Mouse (Mus musculus): Measurements from ENCODE around the gene Morn1.

The Morn1 gene

DNA sequence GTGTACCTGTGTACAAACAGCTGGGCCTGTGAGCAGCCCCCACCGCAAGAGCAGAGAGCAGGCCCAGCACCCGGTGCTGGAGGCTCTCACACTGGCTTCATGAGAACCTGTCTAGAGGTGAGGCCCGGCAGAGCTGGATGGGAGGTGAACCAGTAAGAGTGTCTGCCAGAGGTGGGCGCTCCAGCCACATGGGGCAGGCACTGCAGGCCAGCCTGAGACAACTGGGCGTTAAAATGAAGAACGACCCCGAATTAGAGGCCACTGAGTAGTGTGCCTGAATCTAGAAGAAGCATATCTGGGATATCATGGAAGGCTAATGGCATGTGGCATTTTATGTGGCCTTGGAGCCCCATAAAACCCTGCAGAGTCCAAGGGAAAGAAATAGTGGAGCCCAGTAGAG is 33.7 kb downstream of the Morn1 start:
- no peak for DNase-seq (ENCODE audit: low spot score)

DNA sequence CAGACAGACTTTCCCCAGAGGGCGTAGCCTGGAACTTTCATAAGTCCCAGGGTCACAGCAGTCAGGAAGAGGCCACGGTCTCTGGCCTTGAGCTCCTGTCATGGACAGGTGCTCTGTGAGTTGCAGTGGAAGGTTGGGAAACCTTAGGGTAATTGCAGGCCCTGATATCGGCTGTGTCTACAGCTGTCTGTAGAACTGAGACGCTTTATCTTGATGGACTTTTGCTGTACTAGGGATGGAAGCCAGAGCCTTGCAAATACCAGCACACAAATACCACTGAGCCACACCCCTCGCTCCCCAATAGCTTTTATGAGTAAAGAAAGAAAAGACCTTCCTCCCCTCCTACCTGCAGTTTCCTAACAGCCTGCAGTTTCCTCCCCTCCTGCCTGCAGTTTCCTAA is 34.2 kb downstream of the Morn1 start:
- no peak for DNase-seq (ENCODE audit: low spot score)

DNA sequence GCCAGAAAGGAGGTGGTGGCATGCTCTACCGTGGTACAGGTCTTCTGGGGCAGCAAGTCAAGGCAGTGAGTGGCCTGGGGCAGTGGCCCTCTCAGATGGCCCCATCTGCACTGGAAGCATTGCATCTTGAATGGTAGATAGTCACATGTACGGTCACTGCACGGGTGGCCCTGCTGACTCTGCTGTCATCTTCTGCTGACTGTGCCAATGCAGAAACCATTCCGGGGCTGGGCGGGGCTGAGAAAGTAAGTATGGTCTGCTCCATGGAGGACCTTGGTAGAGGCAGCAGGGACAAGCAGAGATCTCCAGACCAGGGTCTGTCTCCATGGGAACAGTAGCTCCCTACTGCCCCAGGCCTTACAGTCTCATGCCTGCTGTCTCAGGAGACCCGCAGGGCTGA is 34.8 kb downstream of the Morn1 start:
- DNase-seq (ENCODE audit: low spot score): no peak

DNA sequence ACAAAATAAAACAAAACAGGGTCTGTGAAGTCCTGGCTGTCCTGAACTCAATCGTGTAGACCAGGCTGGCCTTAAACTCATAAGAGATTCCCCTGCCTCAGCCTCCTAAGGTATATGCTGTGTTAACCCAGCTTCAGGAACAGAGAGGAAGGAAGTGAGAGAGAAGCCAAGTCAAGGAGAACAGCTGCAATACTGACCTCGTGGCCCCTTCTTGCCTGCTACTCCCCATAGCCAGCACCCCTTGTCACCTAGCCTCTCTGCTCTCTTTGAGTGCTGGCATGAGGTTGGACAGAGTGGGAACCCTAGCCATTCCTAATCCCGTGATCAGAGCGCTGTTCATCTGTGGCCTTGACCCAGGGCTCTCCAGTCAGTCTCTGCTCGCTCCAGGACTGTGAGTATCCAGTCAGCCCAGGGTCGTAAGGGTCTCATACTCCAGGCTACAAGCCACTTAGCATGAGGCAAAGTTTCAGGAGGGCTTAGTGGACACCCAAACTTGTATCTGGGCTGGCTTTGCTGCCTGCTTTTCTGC is 35.6 kb downstream of the Morn1 start:
- DNase-seq (ENCODE audit: low spot score): no peak

DNA sequence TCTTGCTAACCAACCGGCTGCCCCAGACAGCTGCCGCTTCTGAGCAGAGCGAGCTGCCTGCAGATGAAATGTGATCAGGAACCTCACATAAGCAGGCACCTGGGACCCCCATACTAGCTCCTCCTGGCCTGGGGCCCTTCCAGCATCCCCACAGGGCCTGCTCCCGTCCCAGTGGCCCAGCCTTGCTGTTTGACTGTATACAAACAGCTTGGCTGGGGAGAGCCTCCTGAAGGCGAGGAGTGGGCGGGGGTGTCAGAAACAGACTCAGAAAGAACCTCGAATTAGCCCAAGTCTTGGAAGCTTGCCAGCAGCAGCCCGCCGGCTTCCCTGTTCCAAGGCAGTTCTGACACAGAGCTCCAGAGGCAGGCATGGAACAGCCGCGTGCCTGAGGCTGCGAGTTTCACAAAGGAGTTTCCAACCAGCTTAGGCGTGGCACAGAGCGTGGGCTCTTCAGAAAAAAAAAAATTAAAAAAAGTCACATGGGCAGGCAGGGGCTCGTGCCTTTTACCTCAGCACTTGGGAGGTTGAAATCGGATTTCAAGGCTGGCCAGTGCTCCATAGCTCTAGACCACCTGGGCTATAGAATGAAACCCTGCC is 36.2 kb downstream of the Morn1 start:
- peak; percentile 62 for DNase-seq (ENCODE audit: low spot score)

DNA sequence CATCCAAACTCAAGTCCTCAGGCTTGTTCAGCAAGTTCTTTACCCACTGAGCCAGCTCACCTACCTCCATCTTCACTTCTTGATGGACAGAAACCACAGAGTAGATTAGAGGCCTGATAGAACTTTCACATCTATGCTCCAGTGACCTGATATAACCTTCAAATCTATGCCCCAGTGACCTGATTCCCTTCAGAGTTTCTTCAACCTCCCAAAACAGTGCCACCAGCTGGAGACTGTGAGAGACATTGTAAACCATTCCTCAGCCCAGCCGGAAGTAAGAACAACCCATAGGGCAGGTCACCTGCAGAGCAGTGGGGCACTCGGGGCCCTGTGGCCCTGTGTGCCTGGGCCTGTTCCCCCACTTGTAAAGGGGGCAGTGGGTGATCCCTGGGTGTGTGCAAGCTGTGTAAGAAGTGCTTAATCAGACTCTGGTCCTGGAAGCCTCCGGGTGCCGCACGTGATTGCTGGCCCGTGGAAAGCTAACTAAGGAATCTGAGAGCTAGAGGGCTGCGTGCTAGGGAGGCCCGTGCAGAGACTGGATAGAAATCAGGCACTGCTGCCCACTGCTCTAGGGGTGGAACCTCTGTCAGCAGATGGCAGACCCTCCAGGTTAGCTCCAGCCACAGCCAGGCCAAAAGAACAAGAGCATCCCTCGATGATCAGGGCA is 37.6 kb downstream of the Morn1 start:
- no peak for DNase-seq (ENCODE audit: low spot score)

DNA sequence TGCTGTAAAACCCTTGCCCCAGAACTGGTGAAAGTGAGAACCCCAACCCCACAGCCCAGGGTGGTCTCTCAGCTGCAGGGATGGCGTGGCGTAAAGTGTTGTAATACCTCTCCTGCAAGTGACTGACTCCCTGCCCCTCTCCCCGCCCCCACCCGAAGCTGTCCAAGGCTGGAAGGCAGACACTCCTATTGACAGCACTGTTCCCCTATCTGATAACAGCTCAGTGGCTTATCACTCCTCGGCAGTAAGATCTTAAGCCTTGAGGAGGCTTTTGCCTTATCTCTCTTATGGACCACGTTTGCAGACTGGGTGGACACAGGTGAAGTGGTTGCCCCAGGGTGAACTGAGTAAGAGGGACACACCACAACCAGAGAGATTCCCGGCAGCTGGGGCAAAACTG is 38.9 kb downstream of the Morn1 start:
- no peak for DNase-seq (ENCODE audit: low spot score)

DNA sequence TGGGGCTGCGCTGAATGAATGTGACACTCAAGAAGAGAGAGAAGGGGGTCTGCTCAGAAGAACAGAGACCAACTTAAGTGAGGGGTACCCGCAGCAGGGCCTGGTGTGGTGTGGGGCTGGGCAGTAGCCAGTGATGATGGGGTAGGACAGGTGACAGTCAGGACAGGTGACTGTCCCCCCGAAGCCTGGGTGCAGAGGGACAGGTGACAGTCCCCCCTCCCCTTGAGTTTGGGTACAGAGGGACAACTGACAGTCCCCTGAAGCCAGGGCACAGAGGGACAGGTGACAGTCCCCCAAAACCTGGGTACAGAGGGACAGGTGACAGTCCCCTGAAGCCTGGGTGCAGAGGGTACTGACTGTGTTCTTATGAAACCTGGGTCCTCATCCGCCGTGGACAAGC is 39.8 kb downstream of the Morn1 start:
- DNase-seq (ENCODE audit: low spot score): no peak

DNA sequence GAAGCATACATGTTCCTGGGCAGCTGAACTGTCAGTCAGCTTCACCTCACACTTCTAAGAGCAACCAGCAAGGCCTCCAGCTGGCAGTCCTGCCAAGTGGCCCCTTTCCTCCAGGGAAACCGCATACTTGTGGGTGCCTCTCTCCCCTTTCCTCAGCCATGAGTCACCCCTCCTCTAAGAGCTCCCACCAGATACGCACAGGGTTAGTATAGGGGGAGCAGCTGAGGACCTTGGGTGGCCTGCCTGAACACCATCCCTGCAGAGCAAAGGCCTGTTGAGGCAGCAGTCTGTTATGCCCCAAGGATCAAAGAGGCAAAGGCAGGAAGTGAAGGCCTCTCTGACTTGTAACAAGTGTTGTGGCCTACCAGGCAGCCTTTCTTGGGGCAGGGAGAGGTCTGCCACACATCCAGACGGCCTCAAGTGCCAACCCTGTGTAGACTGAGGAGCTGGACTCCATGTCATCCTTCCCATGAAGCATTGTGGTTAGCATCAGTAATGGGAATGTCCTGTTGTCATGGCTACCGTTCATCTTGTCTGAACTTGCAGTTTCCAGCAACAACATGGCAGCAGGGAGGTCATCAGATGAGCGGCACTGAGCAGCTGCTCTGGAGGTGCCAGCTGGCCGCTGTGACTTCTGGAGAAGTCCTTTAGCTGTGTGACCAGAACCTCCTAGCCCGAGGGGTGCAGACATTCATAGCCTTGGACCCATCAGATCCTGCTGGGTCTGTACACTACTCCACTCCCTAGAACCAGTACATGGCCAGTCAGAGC is 40.4 kb downstream of the Morn1 start:
- DNase-seq (ENCODE audit: low spot score): no peak

DNA sequence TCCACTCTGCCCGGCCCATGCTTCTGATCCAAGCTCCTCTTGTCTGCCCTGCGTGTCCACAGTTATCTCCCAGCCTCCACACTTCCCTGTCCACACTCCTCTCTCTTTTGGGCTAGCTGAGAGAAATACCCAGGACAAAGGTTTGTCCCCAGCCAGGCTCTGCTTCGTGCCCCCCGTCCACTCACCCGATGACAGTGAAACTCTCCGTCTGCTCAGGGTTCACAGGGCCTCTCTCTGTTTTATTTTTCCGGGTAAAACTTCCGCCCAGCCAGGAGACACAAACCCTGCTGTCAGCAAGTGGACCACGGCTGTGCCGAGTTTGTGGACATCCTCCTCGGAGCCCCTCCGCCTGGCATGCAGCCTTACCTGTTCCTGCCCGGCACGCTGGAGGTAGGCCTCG is 42.0 kb downstream of the Morn1 start:
- no peak for DNase-seq (ENCODE audit: low spot score)

DNA sequence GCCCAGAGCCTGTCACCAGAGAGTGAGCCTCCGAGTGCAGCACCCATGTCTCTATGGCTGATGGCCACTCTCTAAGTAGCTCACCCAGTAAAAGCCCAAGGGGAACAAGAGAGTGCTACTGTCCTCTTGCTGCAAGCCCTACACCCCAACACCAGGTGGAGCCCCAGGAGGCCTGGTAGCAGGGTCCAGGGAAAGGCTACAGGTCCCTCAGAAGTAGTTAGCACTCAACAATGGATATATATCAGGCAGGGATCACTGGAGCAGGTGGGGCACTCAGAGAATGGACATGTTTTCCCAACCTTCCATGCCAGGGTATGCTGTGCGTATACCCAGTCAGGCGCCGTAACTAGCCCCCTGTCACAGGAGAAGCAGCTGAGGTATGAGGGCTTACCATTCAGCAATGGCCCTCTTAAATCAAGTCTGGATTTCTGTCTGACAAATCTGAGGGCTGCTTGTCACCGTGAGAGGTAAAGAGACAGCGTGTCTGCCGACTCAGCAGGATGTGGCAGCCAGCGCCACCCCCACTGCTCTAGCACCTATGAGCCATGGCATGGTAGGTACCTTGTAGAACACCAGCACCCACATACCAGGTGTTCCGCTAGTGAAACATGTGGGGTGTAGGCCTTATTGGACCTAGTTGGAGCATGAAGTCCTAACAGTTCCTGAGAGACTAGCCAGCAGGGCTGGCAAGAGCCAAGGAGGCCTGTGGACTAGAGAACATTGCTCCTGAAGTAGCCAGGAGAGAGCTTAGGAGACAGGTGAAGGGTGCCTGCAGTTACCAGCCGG is 42.9 kb downstream of the Morn1 start:
- DNase-seq (ENCODE audit: low spot score): no peak

DNA sequence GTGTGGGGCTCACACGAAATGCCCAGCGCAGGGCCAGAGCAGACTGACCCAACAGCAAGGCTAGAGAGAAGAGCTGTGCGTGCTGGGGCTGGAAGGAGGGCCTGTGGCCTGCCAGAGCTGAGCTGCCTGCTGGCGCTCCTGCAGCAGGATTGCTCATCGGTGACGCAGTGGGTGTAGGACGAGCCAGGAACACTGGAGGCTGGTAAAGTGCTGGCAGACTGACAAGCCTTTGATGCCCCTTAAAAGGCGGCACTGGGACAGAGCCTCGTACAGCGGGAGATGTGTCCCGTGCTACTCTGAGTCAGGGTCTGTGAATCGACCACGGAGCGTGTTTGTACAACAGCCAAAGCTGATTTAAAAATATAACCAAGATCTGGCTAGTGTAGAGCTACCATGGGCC is 43.6 kb downstream of the Morn1 start:
- DNase-seq (ENCODE audit: low spot score): peak; percentile 72

DNA sequence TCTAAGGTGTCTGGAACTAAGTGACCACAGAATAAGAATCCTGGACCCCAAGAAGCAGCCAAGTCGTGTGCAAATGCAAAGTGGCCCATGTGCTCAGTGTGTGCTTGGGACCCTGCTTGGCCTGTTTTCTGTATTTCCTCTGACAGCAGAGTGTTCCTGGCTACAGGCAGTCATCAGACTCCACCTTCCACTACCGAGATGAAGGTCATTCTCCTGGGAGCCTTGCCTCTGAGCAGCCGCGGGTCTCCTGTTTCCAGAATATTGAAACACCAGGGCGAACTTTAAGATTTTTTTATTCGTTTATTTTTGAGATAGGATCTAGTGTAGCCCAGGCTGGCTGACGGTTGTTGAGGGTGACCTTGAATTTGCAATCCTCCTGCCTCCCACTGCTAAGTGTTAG is 44.2 kb downstream of the Morn1 start:
- DNase-seq (ENCODE audit: low spot score): no peak

DNA sequence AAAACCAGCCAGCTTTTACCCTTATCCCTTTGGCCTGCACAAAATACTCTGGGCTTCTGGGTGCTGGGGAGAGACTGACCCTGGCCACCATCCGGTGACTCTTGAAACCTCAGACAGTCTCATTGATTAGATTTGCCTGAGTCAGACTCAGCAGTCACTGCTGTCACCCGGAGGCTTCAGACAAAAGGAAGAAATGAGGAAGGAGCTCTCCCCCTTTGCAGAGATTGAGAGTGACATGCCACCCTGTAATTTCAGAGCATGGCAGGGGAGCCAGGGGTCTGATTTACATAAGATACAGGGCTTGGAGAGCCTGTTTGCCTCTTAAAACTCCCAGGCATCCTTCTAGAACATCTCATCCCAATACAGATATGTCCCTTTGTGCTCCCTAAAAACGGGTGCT is 46.8 kb downstream of the Morn1 start:
- DNase-seq (ENCODE audit: low spot score): no peak

DNA sequence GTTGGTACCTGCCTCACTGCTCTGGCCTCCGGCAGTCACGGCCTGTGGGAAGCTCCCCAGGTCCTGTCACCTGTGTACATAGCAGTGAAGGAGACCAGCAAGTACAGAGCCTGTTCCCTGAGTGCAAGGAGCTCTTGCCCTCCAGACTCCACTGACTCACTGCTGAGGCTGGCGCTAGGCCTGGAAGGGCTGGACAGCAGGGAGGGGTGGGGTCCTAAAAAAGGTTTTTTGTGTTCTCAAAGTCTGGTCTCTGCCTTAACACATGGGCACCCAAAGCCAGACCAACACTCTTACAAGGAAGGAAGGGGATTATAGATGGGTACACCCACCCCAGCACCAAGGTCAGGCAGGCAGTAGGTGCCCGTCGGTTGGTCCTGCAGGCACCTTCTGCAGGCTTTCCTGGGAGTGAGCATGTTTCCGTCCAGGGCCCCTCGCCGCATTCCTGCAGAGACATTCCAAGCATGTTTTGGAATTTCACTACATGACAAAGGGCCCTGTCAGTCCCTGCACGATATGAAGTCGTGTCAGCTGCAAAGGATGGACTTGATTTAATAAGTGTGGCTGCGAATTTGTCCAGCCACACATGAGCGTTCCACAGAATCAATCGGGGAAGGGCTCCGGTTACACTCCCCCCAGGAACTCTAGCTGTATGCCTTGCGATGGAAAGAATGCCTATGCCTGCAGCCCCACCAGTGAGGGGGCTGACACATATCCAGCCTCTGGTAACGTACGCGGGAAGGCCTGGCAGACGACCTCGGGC is 47.5 kb downstream of the Morn1 start:
- DNase-seq (ENCODE audit: low spot score): no peak

DNA sequence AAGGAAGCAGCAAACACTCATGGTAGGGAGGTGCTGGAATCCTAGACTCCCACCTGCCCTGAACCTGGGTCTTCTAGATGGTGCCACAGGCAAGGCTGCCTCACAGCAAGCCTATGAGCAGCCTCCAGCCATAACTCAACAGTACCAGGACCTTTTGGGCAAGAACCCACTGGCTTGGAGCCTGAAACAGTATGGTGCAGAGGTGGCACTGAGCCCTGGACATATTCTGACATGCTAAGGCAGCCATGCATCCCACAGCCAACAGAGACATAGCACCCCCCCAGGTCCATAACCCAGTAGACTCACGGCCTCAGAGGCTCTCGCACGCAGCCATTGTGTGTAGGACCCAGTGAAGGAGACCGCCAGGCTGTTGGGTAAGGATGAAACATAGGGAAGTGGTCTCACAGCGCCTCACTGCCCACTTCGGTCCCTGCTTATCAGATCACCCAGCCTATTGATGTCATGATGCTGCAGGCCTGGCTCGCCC is 48.4 kb downstream of the Morn1 start:
- no peak for DNase-seq (ENCODE audit: low spot score)

DNA sequence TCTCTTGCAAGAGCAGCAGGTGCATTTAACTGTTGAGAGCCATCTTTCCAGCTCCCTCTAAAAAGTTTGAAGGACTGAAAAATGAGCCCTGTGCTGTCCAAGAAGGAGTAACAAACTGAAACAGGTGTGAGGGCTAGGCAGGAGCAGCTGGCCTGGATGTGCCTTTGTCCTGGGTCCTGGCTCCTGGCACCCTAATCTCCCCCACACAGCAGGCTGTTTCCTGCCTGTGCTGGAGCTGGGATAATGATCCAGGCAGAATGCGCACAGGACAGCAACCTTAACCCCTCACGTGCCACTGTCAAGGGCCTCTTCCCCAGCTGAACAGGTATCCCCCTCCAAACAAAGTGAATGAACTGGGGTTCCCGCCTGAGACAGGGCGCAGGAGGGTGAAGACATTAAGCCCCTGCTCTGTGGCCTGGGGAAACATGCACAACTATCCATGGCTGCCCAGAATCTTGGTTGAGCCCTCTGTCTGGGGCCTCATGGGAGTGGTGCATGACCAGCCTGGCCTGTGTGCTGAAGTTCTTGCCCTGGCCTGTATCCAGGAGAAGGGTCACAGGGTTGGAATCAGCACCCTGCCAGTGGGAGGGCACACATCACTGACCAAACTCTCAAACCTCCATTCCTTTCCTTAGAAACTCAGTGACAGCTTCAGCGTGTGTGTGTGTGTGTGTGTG is 49.7 kb downstream of the Morn1 start:
- DNase-seq (ENCODE audit: low spot score): no peak

DNA sequence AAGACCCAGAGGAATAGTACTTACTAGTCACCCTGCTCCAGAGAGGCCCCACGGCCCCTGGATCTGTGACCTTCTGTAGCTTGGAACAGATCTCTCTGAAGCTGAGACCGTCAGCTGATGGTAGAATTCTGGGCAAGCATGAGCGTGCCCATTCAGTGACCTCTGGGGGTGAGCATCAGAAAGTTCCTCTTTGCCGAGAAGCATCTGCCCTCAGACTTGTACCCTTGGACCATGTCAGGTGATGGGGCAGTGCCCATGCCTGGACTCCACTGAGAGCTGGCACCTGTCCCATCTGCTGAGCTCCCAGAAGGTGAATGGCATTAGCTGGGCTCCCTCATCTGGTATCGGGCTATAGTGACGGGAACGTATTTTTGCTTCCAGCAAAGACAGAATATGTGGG is 51.5 kb downstream of the Morn1 start:
- no peak for DNase-seq (ENCODE audit: low spot score)

DNA sequence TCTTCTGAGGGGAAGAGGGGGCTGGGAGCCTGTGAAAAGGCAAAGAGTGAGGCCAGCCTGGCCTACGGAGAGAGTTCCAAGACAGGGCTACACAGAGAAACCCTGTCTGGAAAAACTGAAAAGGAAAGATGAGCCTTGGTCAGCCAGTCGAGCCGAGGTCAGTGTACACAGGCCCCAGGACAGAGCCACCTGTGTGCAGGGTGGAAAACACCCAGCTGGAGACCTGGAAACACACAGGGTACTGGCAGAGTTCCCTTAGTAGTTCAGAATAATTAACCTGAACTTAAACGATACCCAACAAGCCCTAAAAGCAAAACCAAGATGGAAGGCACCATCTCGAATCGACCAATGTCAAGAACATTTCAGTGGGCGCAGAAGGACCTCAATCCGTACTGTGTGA is 52.1 kb downstream of the Morn1 start:
- no peak for DNase-seq (ENCODE audit: low spot score)

DNA sequence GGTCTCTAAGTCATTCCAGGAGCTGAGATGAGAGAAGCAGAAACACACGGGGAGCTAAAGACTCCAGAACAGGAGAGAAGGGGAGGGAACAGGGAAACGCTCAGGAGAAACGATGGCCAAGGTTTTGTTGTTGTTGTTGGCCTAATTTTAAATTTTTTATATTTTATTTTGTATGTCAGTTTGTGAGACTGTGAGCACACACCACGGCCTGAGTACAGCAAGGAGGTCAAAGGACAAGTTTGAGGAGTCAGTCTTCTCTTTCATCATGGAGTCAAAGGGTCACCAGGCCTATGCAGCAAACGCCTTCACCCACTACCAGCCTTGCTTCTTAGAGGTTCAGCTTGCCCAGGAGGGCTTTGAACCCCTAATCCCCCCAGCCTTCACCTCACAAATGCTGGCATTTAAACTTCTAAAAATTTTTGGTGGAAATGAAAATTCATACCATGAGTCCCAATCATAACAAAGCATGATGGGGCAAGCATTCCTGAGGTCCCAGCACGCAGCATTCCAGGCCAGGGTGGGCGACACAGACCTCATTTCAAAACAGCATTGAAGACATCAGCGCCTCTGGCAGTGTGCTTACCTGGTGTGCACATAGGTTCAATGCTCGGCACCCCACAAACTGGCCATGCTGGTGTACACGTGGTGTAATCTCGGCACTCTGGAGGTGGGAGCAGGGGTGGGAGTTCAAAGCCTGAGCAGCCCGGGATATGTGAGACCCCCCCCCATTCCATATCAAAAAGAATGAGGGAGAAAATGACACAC is 53.1 kb downstream of the Morn1 start:
- DNase-seq (ENCODE audit: low spot score): no peak
